Mouse (Mus musculus): Measurements from ENCODE around the gene Slc25a44. TPM values are rescaled to one million over a fixed set of nuclear protein-coding genes. Genes with fewer than 3 reads are reported as not detected.

The Slc25a44 gene
- polyA plus RNA-seq, 1 experiment from 2014 or later = 9.7 TPM

- H3K9ac ChIP-seq (ENCODE audit: low read length) = no peak overlapping the region
- ATAC-seq (ENCODE audit: low FRiP score, low TSS enrichment) = no peak
- no peaks in the 10 kb centered on the region for H3K27me3 ChIP-seq (ENCODE audit: control insufficient read depth, insufficient read depth, low read length)
- TF ChIP-seq CTCF (IDR thresholded peaks at IDR 0.05; ENCODE audit: low read depth) (no peak), EP300 (optimal IDR thresholded peaks at IDR 0.05) (no peak)
- no peaks in the 10 kb centered on the region for H3K9me3 ChIP-seq (ENCODE audit: control insufficient read depth, low read length)
- peaks cover 7% of the 10 kb centered on the region for H3K4me1 ChIP-seq (replicated peaks; ENCODE audit: control insufficient read depth, insufficient read depth)
- no peak overlapping the region for H3K27ac ChIP-seq (replicated peaks)
- H3K4me2 ChIP-seq (replicated peaks; ENCODE audit: low read depth) = no peak overlapping the region
- no peaks in the 10 kb centered on the region for H3K36me3 ChIP-seq (ENCODE audit: control insufficient read depth, insufficient read depth, low read length)
- WGBS = 76% methylated on average over 10 of the region's 10 CpGs
- H3K4me3 ChIP-seq (ENCODE audit: low read depth, low read length) = no peak overlapping the region
- no peak for DNase-seq (ENCODE audit: low spot score)
Observed at GRCm38 (mm10) chr3:88425708-88426420, 925 bp upstream of the Slc25a44 start.

GRCm38 (mm10) chr3:88425330-88425689 is 371 bp upstream of the Slc25a44 start:
- no peak for DNase-seq (ENCODE audit: low spot score)
- TF ChIP-seq CTCF (IDR thresholded peaks at IDR 0.05; ENCODE audit: low read depth) = no peak
- TF ChIP-seq EP300 (optimal IDR thresholded peaks at IDR 0.05) = no peak
- no peak for ATAC-seq (ENCODE audit: low FRiP score, low TSS enrichment)
- Histone ChIP-seq H3K27me3 (ENCODE audit: control insufficient read depth, insufficient read depth, low read length) (no peaks in the 10 kb centered on the region), H3K36me3 (ENCODE audit: control insufficient read depth, insufficient read depth, low read length) (peaks cover 3% of the 10 kb centered on the region), H3K27ac (replicated peaks) (no peak overlapping the region), H3K9me3 (ENCODE audit: control insufficient read depth, low read length) (no peaks in the 10 kb centered on the region), H3K4me3 (ENCODE audit: low read depth, low read length) (peak overlapping the region; percentile 78; the same call in 1 of the 2 replicates), H3K9ac (ENCODE audit: low read length) (no peak overlapping the region), H3K4me2 (replicated peaks; ENCODE audit: low read depth) (peak overlapping the region; percentile 36), H3K4me1 (replicated peaks; ENCODE audit: control insufficient read depth, insufficient read depth) (peaks cover 7% of the 10 kb centered on the region)
- 10% methylated on average over 2 of the region's 2 CpGs for WGBS

GRCm38 (mm10) chr3:88422020-88422720 is 2.8 kb downstream of the Slc25a44 start:
- WGBS = 22% methylated on average over 9 of the region's 9 CpGs
- no peak overlapping the region for H3K9ac ChIP-seq (ENCODE audit: low read length)
- DNase-seq (ENCODE audit: low spot score) (peak; percentile 79), ATAC-seq (ENCODE audit: low FRiP score, low TSS enrichment) (peak; percentile 85)
- H3K27me3 ChIP-seq (ENCODE audit: control insufficient read depth, insufficient read depth, low read length) = no peaks in the 10 kb centered on the region
- H3K36me3 ChIP-seq (ENCODE audit: control insufficient read depth, insufficient read depth, low read length) = peaks cover 14% of the 10 kb centered on the region
- peaks cover 7% of the 10 kb centered on the region for H3K4me1 ChIP-seq (replicated peaks; ENCODE audit: control insufficient read depth, insufficient read depth)
- H3K9me3 ChIP-seq (ENCODE audit: control insufficient read depth, low read length) = no peaks in the 10 kb centered on the region
- peak overlapping the region; percentile 69 for H3K27ac ChIP-seq (replicated peaks)
- H3K4me2 ChIP-seq (replicated peaks; ENCODE audit: low read depth) = no peak overlapping the region
- no peak overlapping the region for H3K4me3 ChIP-seq (ENCODE audit: low read depth, low read length)
- TF ChIP-seq CTCF (IDR thresholded peaks at IDR 0.05; ENCODE audit: low read depth) (peak; percentile 62), EP300 (optimal IDR thresholded peaks at IDR 0.05) (no peak)

- WGBS = 92% methylated on average over 19 of the region's 19 CpGs
- no peak overlapping the region for H3K9ac ChIP-seq (ENCODE audit: low read length)
- peaks cover 7% of the 10 kb centered on the region for H3K4me1 ChIP-seq (replicated peaks; ENCODE audit: control insufficient read depth, insufficient read depth)
- H3K4me3 ChIP-seq (ENCODE audit: low read depth, low read length) = no peak overlapping the region
- ATAC-seq (ENCODE audit: low FRiP score, low TSS enrichment) = no peak
- H3K36me3 ChIP-seq (ENCODE audit: control insufficient read depth, insufficient read depth, low read length) = peaks cover 14% of the 10 kb centered on the region
- no peaks in the 10 kb centered on the region for H3K9me3 ChIP-seq (ENCODE audit: control insufficient read depth, low read length)
- no peak for TF ChIP-seq EP300 (optimal IDR thresholded peaks at IDR 0.05)
- no peak for TF ChIP-seq CTCF (IDR thresholded peaks at IDR 0.05; ENCODE audit: low read depth)
- H3K4me2 ChIP-seq (replicated peaks; ENCODE audit: low read depth) = no peak overlapping the region
- H3K27ac ChIP-seq (replicated peaks) = no peak overlapping the region
- no peaks in the 10 kb centered on the region for H3K27me3 ChIP-seq (ENCODE audit: control insufficient read depth, insufficient read depth, low read length)
- DNase-seq (ENCODE audit: low spot score) = no peak
Observed at GRCm38 (mm10) chr3:88420771-88421170, 4.2 kb downstream of the Slc25a44 start.

DNA sequence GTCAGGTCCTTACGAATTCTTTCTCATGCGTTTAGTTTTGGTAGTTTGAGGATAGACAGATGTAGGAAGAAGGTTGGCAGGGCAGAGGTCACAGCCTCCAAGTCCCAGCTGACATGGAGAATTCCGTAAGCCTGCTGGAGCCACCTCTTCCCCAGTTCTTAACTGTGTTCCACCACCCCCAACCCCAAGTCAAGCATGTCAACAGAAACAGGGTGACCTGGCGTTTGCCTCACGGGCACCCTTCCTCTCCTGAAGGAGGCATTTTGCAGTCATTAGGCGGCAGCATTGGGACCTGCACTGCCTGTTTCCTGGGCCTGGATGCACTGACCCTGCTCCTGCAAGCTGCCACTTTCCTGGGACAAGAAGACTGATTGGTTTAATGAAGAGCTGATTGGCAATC is 6.9 kb downstream of the Slc25a44 start:
- Histone ChIP-seq H3K9me3 (ENCODE audit: control insufficient read depth, low read length) (no peaks in the 10 kb centered on the region), H3K4me3 (ENCODE audit: low read depth, low read length) (no peak overlapping the region), H3K27ac (replicated peaks) (no peak overlapping the region), H3K27me3 (ENCODE audit: control insufficient read depth, insufficient read depth, low read length) (no peaks in the 10 kb centered on the region), H3K36me3 (ENCODE audit: control insufficient read depth, insufficient read depth, low read length) (peaks cover 18% of the 10 kb centered on the region), H3K9ac (ENCODE audit: low read length) (no peak overlapping the region), H3K4me1 (replicated peaks; ENCODE audit: control insufficient read depth, insufficient read depth) (0 out of 2 replicates have a peak, but pooled peaks cover 4% of the 10 kb centered on the region), H3K4me2 (replicated peaks; ENCODE audit: low read depth) (no peak overlapping the region)
- TF ChIP-seq EP300 (optimal IDR thresholded peaks at IDR 0.05) = no peak
- 0 out of 2 replicates have a peak, but pooled peaks have one; percentile 9 for TF ChIP-seq CTCF (IDR thresholded peaks at IDR 0.05; ENCODE audit: low read depth)
- DNase-seq (ENCODE audit: low spot score) = no peak
- no peak for ATAC-seq (ENCODE audit: low FRiP score, low TSS enrichment)
- 70% methylated on average over 6 of the region's 6 CpGs for WGBS

GRCm38 (mm10) chr3:88415668-88416067 is 9.3 kb downstream of the Slc25a44 start:
- H3K4me1 ChIP-seq (replicated peaks; ENCODE audit: control insufficient read depth, insufficient read depth) = no peaks in the 10 kb centered on the region
- 53% methylated on average over 4 of the region's 4 CpGs for WGBS

More at GRCm38 (mm10) chr3:88415668-88416067, 9.3 kb downstream of the Slc25a44 start:
- Histone ChIP-seq H3K4me2 (replicated peaks; ENCODE audit: low read depth) (no peak overlapping the region), H3K27ac (replicated peaks) (peak overlapping the region; percentile 35; the same call in 1 of the 2 replicates), H3K4me3 (ENCODE audit: low read depth, low read length) (no peak overlapping the region), H3K27me3 (ENCODE audit: control insufficient read depth, insufficient read depth, low read length) (no peaks in the 10 kb centered on the region), H3K36me3 (ENCODE audit: control insufficient read depth, insufficient read depth, low read length) (peaks cover 18% of the 10 kb centered on the region), H3K9ac (ENCODE audit: low read length) (peak overlapping the region; percentile 35), H3K9me3 (ENCODE audit: control insufficient read depth, low read length) (no peaks in the 10 kb centered on the region)
- ATAC-seq (ENCODE audit: low FRiP score, low TSS enrichment) (peak; percentile 78), DNase-seq (ENCODE audit: low spot score) (peak; percentile 32)
- TF ChIP-seq CTCF (IDR thresholded peaks at IDR 0.05; ENCODE audit: low read depth) = no peak
- TF ChIP-seq EP300 (optimal IDR thresholded peaks at IDR 0.05) = no peak

Data from stomach, postnatal 0 days (tissue).